Mouse (Mus musculus) megakaryocyte, embryonic 14.5 days (primary cell): ENCODE measurements around the gene Krt26.

Experiments
- FLI1 ChIP-seq: IDR thresholded peaks from 2 replicates; pipeline ENCODE4 v1.6.1; 2012; ENCODE audit warnings: low read length, inconsistent platforms, mixed read lengths
- GATA1 ChIP-seq: IDR thresholded peaks from 3 replicates; pipeline ENCODE4 v1.6.1; 2012; ENCODE audit warnings: mixed read lengths, low read length, inconsistent platforms, borderline replicate concordance

DNA sequence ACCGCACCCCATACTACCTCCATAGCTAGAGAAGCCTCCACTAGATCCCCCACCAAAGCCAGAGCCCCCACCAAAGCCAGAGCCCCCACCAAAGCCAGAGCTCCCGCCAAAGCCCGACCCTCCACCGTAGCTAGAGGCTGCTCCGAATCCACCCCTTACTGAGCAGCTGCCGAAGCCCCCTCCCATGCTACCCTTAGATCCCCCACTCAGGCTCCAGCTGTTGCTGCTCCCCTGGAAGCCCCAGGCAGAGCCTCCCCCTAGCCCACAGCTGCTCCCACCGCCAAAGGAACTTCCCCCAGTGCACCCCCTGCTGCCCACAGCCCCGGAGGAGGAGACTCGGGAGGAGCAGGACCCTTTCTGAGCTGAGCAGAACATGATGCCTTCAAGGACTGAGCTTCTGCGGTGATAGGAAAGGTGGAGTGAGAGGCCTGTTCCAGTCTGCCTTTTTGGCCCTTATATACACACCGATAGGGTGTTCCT is 52.9 kb downstream of the Krt26 start, which contains the start of gene Krt24:
- TF ChIP-seq GATA1, result no peak
- no peak for TF ChIP-seq FLI1
